Mouse (Mus musculus): Measurements from ENCODE around the gene Cnot11. TPM values are rescaled to one million over a fixed set of nuclear protein-coding genes. Genes with fewer than 3 reads are reported as not detected.

Cnot11 gene
- polyA plus RNA-seq (2012; rRNA removed): 5.9 and 6.2 TPM in 2 replicates

GRCm38 (mm10) chr1:39534831-39535230 lies at the start of gene Cnot11:
TSS of gene Cnot11 (plus strand) at chr1:39534992.

GRCm38 (mm10) chr1:39577253-39577705 lies 42.5 kb downstream of the Cnot11 start, which contains the start of gene Rnf149:
TSS of gene Rnf149 (minus strand) at chr1:39577405.

Other genes with a start within 250 kb of the Cnot11 start
- 800 and 808 TPM in 2 replicates for gene Rpl31, start 167.2 kb upstream of the Cnot11 start, polyA plus RNA-seq (2012; rRNA removed)
- 12.1 and 18.0 TPM in 2 replicates for gene Tbc1d8, start 56.2 kb upstream of the Cnot11 start, polyA plus RNA-seq (2012; rRNA removed)
- gene Rnf149, start 42.4 kb downstream of the Cnot11 start, polyA plus RNA-seq (2012; rRNA removed): 23.7 and 23.8 TPM in 2 replicates
- gene Creg2, start 116.5 kb downstream of the Cnot11 start, polyA plus RNA-seq (2012; rRNA removed): under 0.01 TPM in 2 replicates
- gene Rfx8, start 186.0 kb downstream of the Cnot11 start, polyA plus RNA-seq (2012; rRNA removed): 0.02 and 0.06 TPM in 2 replicates